In the genomic region with DNA sequence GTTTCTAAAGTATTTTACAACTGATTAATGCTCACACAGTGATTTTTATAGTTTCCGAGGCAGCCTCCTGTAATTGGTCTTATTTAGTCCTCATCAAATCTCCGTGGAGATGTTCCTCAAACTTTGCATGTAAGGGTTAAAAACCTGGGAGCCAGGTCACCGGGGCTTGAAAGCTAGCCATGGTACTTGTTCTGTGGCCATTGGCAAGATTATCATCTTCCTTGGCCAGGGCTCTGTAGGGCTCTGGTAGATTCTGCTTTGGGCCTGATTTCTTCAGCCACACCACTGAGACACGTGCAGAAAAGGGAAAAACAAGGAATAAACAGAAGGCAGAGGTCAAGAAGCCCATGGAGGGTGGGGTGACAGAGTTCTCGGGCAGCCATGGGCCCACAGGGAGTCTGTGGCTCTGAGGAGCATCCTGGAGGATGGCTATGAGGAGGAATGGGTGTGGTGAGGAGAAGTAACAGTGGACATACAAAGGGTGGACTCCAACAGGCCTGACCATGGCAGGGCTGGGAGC, we compare ENCODE assay signal across 35 mouse cellular contexts. TPM values are rescaled to one million over a fixed set of nuclear protein-coding genes. Genes with fewer than 3 reads are reported as not detected.
"Had no signal": no experiment of that assay in that cellular context is flagged by ENCODE, and none has a peak within 500 bp of the region (broad histone marks: within the 10 kb centered on the region; RNA-seq: fewer than 3 reads in every experiment).

No protein-coding gene starts in this region.

- DNase-seq: gastrocnemius, postnatal 10 days; gastrocnemius, postnatal 36 days; heart, postnatal 14 days; kidney, adult 11 months; kidney, adult 2 months; kidney, adult 9 months; kidney, postnatal 25 days; kidney, postnatal 4 days; liver; liver, embryonic 13.5 days; liver, postnatal 0 days had no signal

- H3K9ac ChIP-seq: heart, embryonic 13.5 days; heart, embryonic 15.5 days; hindbrain, embryonic 13.5 days; hindbrain, embryonic 15.5 days; kidney, embryonic 15.5 days; limb, embryonic 12.5 days; liver, embryonic 13.5 days; liver, embryonic 15.5 days; liver, postnatal 0 days had no signal

- ATAC-seq: hindbrain, postnatal 0 days; intestine, embryonic 16.5 days; liver, postnatal 0 days had no signal

- H3K27me3 ChIP-seq: heart, embryonic 15.5 days; hindbrain, embryonic 13.5 days; hindbrain, embryonic 15.5 days; kidney, embryonic 15.5 days; limb, embryonic 12.5 days; liver, embryonic 13.5 days had no signal

- H3K36me3 ChIP-seq: heart, embryonic 13.5 days; heart, embryonic 15.5 days; hindbrain, embryonic 13.5 days; hindbrain, embryonic 15.5 days; kidney, embryonic 15.5 days; limb, embryonic 10.5 days; limb, embryonic 12.5 days; liver, embryonic 13.5 days; liver, embryonic 15.5 days had no signal

- H3K4me1 ChIP-seq: hindbrain, embryonic 15.5 days; limb, embryonic 12.5 days; liver, embryonic 13.5 days; liver, embryonic 15.5 days had no signal

- H3K4me3 ChIP-seq: heart, embryonic 13.5 days; heart, embryonic 15.5 days; hindbrain, embryonic 13.5 days; hindbrain, embryonic 15.5 days; kidney, embryonic 15.5 days; left cerebral cortex, adult 2 months; limb, embryonic 10.5 days; limb, embryonic 12.5 days; liver, embryonic 13.5 days; liver, embryonic 15.5 days had no signal

- H3K27ac ChIP-seq: heart, embryonic 13.5 days; hindbrain, embryonic 13.5 days; hindbrain, embryonic 15.5 days; hindbrain, postnatal 0 days; kidney, embryonic 15.5 days; kidney, postnatal 0 days; left cerebral cortex, adult 2 months; limb, embryonic 10.5 days; limb, embryonic 12.5 days; liver, embryonic 13.5 days; liver, embryonic 15.5 days had no signal

RNA-seq across cellular contexts. Expression of a gene that starts 50.7 kb away (rescaled TPM):
- total RNA-seq: gastrocnemius, adult 18-20 months; gastrocnemius, postnatal 10 days; gastrocnemius, postnatal 36 days; heart, adult 18-20 months; heart, postnatal 14 days; hematopoietic stem cell, adult 5-6 weeks; hindbrain, postnatal 0 days; layer of hippocampus, adult 2 months; layer of hippocampus, postnatal 10 days; layer of hippocampus, postnatal 25 days; left cerebral cortex, adult 2 months; left cerebral cortex, postnatal 14 days; left cerebral cortex, postnatal 36 days had no signal
- polyA plus RNA-seq: heart, embryonic 11.5 days; heart, embryonic 13.5 days; heart, embryonic 15.5 days; heart, postnatal 0 days; hindbrain, embryonic 11.5 days; hindbrain, embryonic 13.5 days; hindbrain, embryonic 15.5 days; hindbrain, postnatal 0 days; kidney, embryonic 15.5 days; limb, embryonic 10.5 days; limb, embryonic 12.5 days; liver, embryonic 11.5 days; liver, embryonic 13.5 days; liver, embryonic 15.5 days; liver, postnatal 0 days had no signal
